ENCODE assay signal across 1 mouse cellular context in the genomic region with DNA sequence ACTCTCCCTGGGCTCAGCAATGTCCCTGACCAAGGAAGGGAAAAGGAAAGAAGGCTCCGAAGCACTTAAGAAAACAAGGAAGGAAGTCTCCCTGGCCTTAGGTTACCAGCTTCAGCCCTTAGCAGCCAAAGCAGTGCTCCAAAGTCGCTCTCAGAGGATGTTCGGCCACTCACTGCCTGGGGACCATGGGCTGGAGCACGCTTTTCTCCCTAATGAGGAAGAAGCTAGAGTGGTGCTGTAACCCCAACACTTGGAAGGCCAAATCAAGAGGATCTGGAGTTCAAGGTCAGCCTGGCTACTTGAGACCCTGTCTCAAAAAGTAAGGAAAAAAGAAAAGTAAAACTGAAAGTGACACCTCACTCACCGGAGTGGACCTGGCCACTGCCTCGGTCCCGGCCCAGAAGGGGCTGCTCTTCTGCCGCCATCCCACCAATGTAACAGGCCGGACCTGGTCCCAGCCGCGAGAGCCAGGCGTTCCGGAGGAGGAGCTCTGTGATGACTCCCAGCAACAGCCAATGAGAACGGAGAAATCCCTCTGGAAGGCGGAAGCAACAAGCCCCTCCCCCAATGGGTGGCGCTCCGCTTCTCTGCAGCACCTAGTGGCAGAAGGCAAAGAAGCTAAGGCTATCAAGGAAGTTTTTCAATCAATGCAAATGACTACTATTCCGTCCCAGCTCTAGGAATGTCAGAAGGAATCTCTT.
TF ChIP-seq lines count a peak whose summit lies in the region.

A gene (minus strand): TSS at position 525 of the 701 bp plus-strand sequence.

TF ChIP-seq in CH12.LX, 34 proteins besides CTCF, POLR2A, EP300 and RAD21 (continued from another document):
- TF ChIP-seq SMC3 (IDR thresholded peaks at IDR 0.05; ENCODE audit: low read depth, low read length) (peak; percentile 27), NRF1 (IDR thresholded peaks at IDR 0.05; ENCODE audit: low read depth, low read length) (no peak), ETS1 (conservative IDR thresholded peaks at IDR 0.05; ENCODE audit: low read depth, low read length) (no peak), JUN (IDR thresholded peaks at IDR 0.05; ENCODE audit: insufficient read depth, low read depth, low read length) (no peak), SIN3A (IDR thresholded peaks at IDR 0.05; ENCODE audit: low read length) (peak; percentile 75), KAT2A (IDR thresholded peaks at IDR 0.05; ENCODE audit: insufficient replicate concordance, low read length) (no peak), MYC (IDR thresholded peaks at IDR 0.05; ENCODE audit: low read depth, low read length) (no peak), BHLHE40 (IDR thresholded peaks at IDR 0.05; ENCODE audit: low read depth, low read length) (no peak), TCF12 (IDR thresholded peaks at IDR 0.05; ENCODE audit: low read depth, low read length) (peak; percentile 75), IRF4 (IDR thresholded peaks at IDR 0.05; ENCODE audit: low read depth, low read length) (peak; percentile 11; the same call in 1 of the 2 replicates), GABPA (IDR thresholded peaks at IDR 0.05; ENCODE audit: insufficient replicate concordance, low read depth, low read length) (no peak), HCFC1 (IDR thresholded peaks at IDR 0.05; ENCODE audit: low read depth, low read length) (no peak; the same call in 1 of the 2 replicates), USF1 (IDR thresholded peaks at IDR 0.05; ENCODE audit: low read depth, low read length) (no peak), UBTF (IDR thresholded peaks at IDR 0.05; ENCODE audit: low read depth, low read length) (no peak), ELF1 (IDR thresholded peaks at IDR 0.05; ENCODE audit: low read depth, low read length) (peak; percentile 91), MXI1 (IDR thresholded peaks at IDR 0.05; ENCODE audit: low read depth, low read length) (peak; percentile 31; the same call in 1 of the 2 replicates), MAFK (IDR thresholded peaks at IDR 0.05; ENCODE audit: insufficient replicate concordance, low read length) (no peak), ZC3H11A (IDR thresholded peaks at IDR 0.05; ENCODE audit: low read depth, low read length) (no peak), ZKSCAN1 (IDR thresholded peaks at IDR 0.05; ENCODE audit: borderline replicate concordance, low read depth, low read length) (no peak), MEF2A (IDR thresholded peaks at IDR 0.05; ENCODE audit: borderline replicate concordance, low read depth, low read length) (no peak; the same call in 1 of the 2 replicates)
